Mouse (Mus musculus) retina, embryonic 14.5 days (tissue): Measurements from ENCODE around the gene Tdpoz5.
"Not testable (repeated sequence)": the region's sequence is repeated elsewhere in the genome, so short reads cannot be mapped to it uniquely, and the experiment has no call there.

Source experiments
- DNase-seq: peaks from one replicate; pipeline ENCODE4 v3.0.0-alpha.2; 2015; ENCODE audit warnings: low spot score

Tdpoz5 gene

GRCm38 (mm10) chr3:93961214-93961613 lies at the start of gene Tdpoz5:
Gene Tdpoz5 (minus strand): TSS chr3:93961314.
- DNase-seq: not testable (repeated sequence)

GRCm38 (mm10) chr3:93968938-93969337 lies 7.8 kb upstream of the Tdpoz5 start:
- DNase-seq: not testable (repeated sequence)

GRCm38 (mm10) chr3:93943443-93943842 lies 17.7 kb downstream of the Tdpoz5 start, which contains the start of gene Gm9117:
Gene Gm9117 (minus strand): TSS chr3:93943543.
- not testable (repeated sequence) for DNase-seq

GRCm38 (mm10) chr3:93938386-93938785 lies 22.7 kb downstream of the Tdpoz5 start:
- not testable (repeated sequence) for DNase-seq
